Mouse (Mus musculus) ES-Bruce4 (cell line): Measurements from ENCODE around the gene Macrod2. TPM values are rescaled to one million over a fixed set of nuclear protein-coding genes. Genes with fewer than 3 reads are reported as not detected.
A peak's percentile ranks its signal among the peaks of the same experiment; 100 is the strongest.

Experiments used
- H3K27ac ChIP-seq: 2 replicates; pipeline ENCODE4 v1.5.1; 2012; ENCODE audit warnings: low read length, inconsistent platforms; ENCODE audit not compliant: insufficient read depth
- H3K27me3 ChIP-seq: 2 replicates; pipeline ENCODE4 v1.6.1; 2012; ENCODE audit warnings: mild to moderate bottlenecking, low read length, inconsistent platforms; ENCODE audit not compliant: control insufficient read depth, poor library complexity, insufficient read depth, severe bottlenecking
- H3K36me3 ChIP-seq: 2 replicates; pipeline ENCODE4 v1.6.1; 2012; ENCODE audit warnings: inconsistent platforms, mild to moderate bottlenecking, low read length, moderate library complexity; ENCODE audit not compliant: control insufficient read depth, poor library complexity, insufficient read depth, severe bottlenecking
- H3K4me1 ChIP-seq: one replicate; pipeline ENCODE4 v1.8.1; 2011; ENCODE audit warnings: low read length; ENCODE audit not compliant: control insufficient read depth, insufficient read depth
- H3K4me3 ChIP-seq: 2 replicates; pipeline ENCODE4 v1.5.1; 2011; ENCODE audit warnings: low read depth, mild to moderate bottlenecking, low read length
- H3K9ac ChIP-seq: 2 replicates; pipeline ENCODE4 v1.6.1; 2012; ENCODE audit warnings: low read depth, mild to moderate bottlenecking, inconsistent platforms; ENCODE audit not compliant: poor library complexity, severe bottlenecking
- H3K9me3 ChIP-seq: replicated peaks from 2 replicates; pipeline ENCODE4 v1.6.1; 2012; ENCODE audit warnings: mild to moderate bottlenecking, low read length, inconsistent platforms; ENCODE audit not compliant: control insufficient read depth, poor library complexity, insufficient read depth, severe bottlenecking
- CTCF ChIP-seq: IDR thresholded peaks from one replicate; pipeline ENCODE4 v1.8.1; 2011; ENCODE audit warnings: low read depth, low read length
- EP300 ChIP-seq: IDR thresholded peaks from 2 replicates; pipeline ENCODE4 v1.6.1; 2011; ENCODE audit warnings: low read depth, low read length; ENCODE audit not compliant: insufficient read depth
- POLR2A ChIP-seq: IDR thresholded peaks from one replicate; pipeline ENCODE4 v1.8.1; 2011; ENCODE audit warnings: low read length; ENCODE audit not compliant: insufficient read depth
- polyA plus RNA-seq: library from polyadenylated mRNA; stranded (reverse); fragments of >200 nt; gene quantifications from 2 replicates; pipeline ENCODE4 v1.2.4, GENCODE M21; 2011; ENCODE audit warnings: low read depth; ENCODE audit not compliant: missing spikeins, insufficient read depth, insufficient read length

Macrod2 gene
- polyA plus RNA-seq = 7.6 and 11.9 TPM in 2 replicates

- H3K4me3 ChIP-seq = peak within 1 kb of the TSS; percentile 75
- no peak within 1 kb of the TSS for H3K27ac ChIP-seq
- no peaks in the 10 kb centered on the region for H3K4me1 ChIP-seq
- no peaks in the 10 kb centered on the region for H3K36me3 ChIP-seq
- peak within 1 kb of the TSS; percentile 72 for H3K9ac ChIP-seq
- TF ChIP-seq CTCF (no peak), POLR2A (no peak), EP300 (no peak)
- H3K27me3 ChIP-seq = no peaks in the 10 kb centered on the region
- H3K9me3 ChIP-seq = no peaks in the 10 kb centered on the region
Observed at GRCm38 (mm10) chr2:140395179-140395578, at the start of gene Macrod2. TSS of gene Macrod2 (plus strand) at chr2:140395309.

- Histone ChIP-seq H3K27ac (no peak overlapping the region), H3K4me3 (no peak overlapping the region), H3K36me3 (no peaks in the 10 kb centered on the region), H3K27me3 (no peaks in the 10 kb centered on the region), H3K9ac (no peak overlapping the region), H3K9me3 (no peaks in the 10 kb centered on the region), H3K4me1 (no peaks in the 10 kb centered on the region)
- TF ChIP-seq POLR2A (no peak), CTCF (no peak), EP300 (no peak)
Observed at GRCm38 (mm10) chr2:140359905-140360304, 35.2 kb upstream of the Macrod2 start.

GRCm38 (mm10) chr2:140364804-140365203 is 30.3 kb upstream of the Macrod2 start:
- no peaks in the 10 kb centered on the region for H3K9me3 ChIP-seq
- H3K9ac ChIP-seq = no peak overlapping the region
- H3K4me3 ChIP-seq = no peak overlapping the region
- H3K4me1 ChIP-seq = no peaks in the 10 kb centered on the region
- no peak for TF ChIP-seq POLR2A
- TF ChIP-seq EP300 = no peak
- no peak for TF ChIP-seq CTCF
- H3K27ac ChIP-seq = no peak overlapping the region
- H3K36me3 ChIP-seq = no peaks in the 10 kb centered on the region
- no peaks in the 10 kb centered on the region for H3K27me3 ChIP-seq

- H3K9me3 ChIP-seq = no peaks in the 10 kb centered on the region
- no peaks in the 10 kb centered on the region for H3K27me3 ChIP-seq
- no peaks in the 10 kb centered on the region for H3K36me3 ChIP-seq
- no peaks in the 10 kb centered on the region for H3K4me1 ChIP-seq
- no peak for TF ChIP-seq EP300
- TF ChIP-seq CTCF = no peak
- no peak for TF ChIP-seq POLR2A
- H3K9ac ChIP-seq = no peak within 1 kb of the TSS
- H3K4me3 ChIP-seq = no peak within 1 kb of the TSS
- no peak within 1 kb of the TSS for H3K27ac ChIP-seq
Observed at GRCm38 (mm10) chr2:140389525-140389924, 5.6 kb upstream of the Macrod2 start, which contains the start of gene Sel1l2. TSS of gene Sel1l2 (minus strand) at chr2:140389706.

GRCm38 (mm10) chr2:140395744-140396231 is 679 bp downstream of the Macrod2 start:
- no peaks in the 10 kb centered on the region for H3K9me3 ChIP-seq
- TF ChIP-seq POLR2A (no peak), EP300 (no peak), CTCF (no peak)
- peak overlapping the region; percentile 72 for H3K9ac ChIP-seq
- H3K27me3 ChIP-seq = no peaks in the 10 kb centered on the region
- H3K36me3 ChIP-seq = no peaks in the 10 kb centered on the region
- no peaks in the 10 kb centered on the region for H3K4me1 ChIP-seq
- peak overlapping the region; percentile 75 for H3K4me3 ChIP-seq
- H3K27ac ChIP-seq = no peak overlapping the region

GRCm38 (mm10) chr2:140425844-140426243 is 30.7 kb downstream of the Macrod2 start:
- no peak overlapping the region for H3K9ac ChIP-seq
- no peaks in the 10 kb centered on the region for H3K9me3 ChIP-seq
- no peaks in the 10 kb centered on the region for H3K27me3 ChIP-seq
- TF ChIP-seq EP300 = no peak
- H3K4me1 ChIP-seq = no peaks in the 10 kb centered on the region
- H3K4me3 ChIP-seq = no peak overlapping the region
- H3K27ac ChIP-seq = no peak overlapping the region
- H3K36me3 ChIP-seq = no peaks in the 10 kb centered on the region
